Mouse (Mus musculus) left cerebral cortex, adult 8-10 months (tissue): ENCODE data around the gene Timm23. TPM values are rescaled to one million over a fixed set of nuclear protein-coding genes. Genes with fewer than 3 reads are reported as not detected.
"Not testable (repeated sequence)": the region's sequence is repeated elsewhere in the genome, so short reads cannot be mapped to it uniquely, and the experiment has no call there.

Source experiments
- DNase-seq, 2 experiments: peaks; one replicate each; pipeline ENCODE4 v3.0.0; 2022; ENCODE audit warnings: low spot score in 2 of 2
- total RNA-seq, 4 experiments: library from RNA; stranded (reverse); gene quantifications; 2 replicates each; pipeline ENCODE4 v1.2.4; 2022

Timm23 gene
- total RNA-seq = 10 to 100 TPM; 56.9 to 83.5 (median 63.1) TPM

DNA sequence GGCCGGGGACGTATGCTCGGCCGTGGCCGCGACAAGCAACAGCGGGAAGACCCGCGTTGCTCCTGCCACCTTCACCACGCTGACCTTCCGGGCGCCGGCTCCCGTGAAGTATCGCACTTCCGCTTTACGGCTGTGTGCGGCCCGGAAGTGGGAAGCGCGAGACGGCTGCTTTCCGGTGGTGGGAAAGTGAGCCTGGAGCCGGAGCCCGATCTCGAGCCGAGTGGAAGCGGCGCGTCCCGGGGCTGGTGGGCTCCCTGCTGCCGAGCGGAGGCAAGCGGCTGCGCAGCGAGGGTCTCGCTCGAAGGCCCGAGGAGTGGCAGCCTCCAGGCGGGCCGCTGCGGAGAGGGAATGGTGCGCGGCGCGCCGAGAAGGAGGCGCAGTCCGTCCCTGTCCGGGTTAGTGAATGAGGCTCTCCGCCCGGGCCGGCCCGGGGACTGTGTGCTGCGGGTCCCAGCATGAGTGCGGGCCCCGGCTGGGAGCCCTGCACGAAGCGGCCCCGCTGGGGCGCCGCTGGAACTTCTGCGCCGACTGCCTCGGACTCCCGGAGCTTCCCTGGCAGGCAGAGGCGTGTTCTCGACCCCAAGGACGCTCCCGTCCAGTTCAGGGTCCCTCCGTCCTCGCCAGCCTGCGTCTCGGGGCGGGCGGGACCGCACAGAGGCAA lies at the start of gene Timm23, which contains the start of gene Parg:
TSS of gene Timm23 (minus strand) at position 108 of the 661 bp plus-strand sequence.
TSS of gene Parg (plus strand) at position 159 of the 661 bp plus-strand sequence.
- DNase-seq = peak; percentile 78 to 79

DNA sequence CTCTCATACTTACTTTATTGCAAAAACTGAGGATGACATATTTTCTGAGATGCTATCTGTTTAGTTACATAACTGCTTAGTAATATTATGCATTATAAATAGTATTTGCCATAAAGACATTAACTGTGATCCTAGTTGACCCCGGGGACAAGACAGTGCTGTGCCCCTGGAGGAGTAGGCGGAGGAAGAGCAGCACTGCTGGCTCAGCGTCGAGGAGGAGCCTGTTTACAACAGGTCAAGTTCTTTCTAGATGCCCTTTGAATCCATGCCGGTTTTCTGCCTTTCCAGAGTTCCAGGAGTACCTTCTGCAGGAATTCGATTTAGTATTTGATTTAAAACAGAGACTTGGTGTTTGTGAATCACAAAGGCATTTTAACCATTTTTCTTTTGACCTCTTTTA lies 47.9 kb upstream of the Timm23 start:
- DNase-seq = no peak

- no peak for DNase-seq
Observed at GRCm38 (mm10) chr14:32246019-32246418, 44.3 kb upstream of the Timm23 start.

DNA sequence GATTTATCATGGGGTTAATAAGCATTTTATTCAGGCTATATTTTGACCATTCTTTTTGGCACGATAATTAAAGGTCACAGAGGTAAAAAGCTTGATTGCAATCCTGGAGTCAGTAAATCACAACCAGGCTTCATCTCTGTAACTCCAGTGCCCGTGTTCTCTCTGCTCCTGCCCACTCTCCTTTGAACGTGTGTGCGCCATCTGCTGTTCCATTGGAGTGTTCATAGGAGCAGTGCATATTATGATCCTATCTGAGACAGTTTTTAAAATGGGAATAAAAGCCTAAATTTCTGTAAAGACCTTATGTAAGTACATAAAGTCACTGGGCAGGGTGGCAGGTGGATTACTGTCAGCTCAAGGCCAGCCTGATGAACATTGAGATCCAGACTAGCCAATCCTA lies 40.7 kb upstream of the Timm23 start:
- no peak for DNase-seq

GRCm38 (mm10) chr14:32228996-32229395 lies 27.3 kb upstream of the Timm23 start:
- peak in 1 of 2 experiments; percentile 15 for DNase-seq

DNA sequence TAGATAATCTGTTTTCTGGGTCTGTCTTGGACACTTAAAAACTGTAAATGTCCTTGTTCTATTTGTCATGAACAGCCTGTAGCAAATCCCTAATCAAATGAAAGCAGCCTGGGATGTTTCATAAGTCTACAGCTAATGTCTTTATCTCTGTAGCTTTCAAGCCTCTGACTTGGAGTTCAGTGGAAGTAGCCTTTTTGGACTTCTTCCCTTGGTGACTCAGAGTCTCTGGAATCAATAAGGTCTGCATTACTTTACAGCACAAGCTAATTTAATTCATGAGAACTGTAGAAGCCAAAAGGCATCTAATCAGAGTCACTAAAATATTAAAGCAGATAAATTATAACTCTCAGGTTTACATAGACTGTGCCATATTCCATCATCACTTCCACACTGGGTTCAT lies 24.9 kb upstream of the Timm23 start:
- no peak for DNase-seq

DNA sequence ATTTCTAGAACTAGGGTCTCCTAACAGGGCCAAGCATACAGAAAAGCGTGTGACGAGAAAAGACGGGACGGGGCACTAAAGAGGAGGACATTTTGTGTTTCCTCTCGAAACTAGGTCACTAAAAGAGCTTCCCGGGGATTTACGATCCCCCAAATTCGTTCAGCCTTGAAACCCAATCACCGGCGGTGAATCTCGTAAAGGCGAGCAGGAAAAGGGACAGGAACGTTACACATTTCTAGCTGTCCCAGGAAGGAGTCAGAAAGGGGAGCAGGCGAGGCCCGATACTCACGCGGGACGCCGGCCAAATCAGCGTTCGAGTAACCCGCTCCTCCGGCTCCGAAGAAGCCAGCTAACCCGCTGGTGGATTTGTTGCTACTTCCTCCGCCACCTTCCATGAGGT lies 344 bp downstream of the Timm23 start:
- DNase-seq = no peak

GRCm38 (mm10) chr14:32193557-32193956 lies 8.1 kb downstream of the Timm23 start:
- DNase-seq = not testable (repeated sequence)

GRCm38 (mm10) chr14:32192437-32192836 lies 9.3 kb downstream of the Timm23 start:
- peak in 1 of 2 experiments; percentile 11 for DNase-seq

GRCm38 (mm10) chr14:32191926-32192325 lies 9.8 kb downstream of the Timm23 start:
- DNase-seq = no peak

- DNase-seq = no peak
Observed at GRCm38 (mm10) chr14:32190627-32191391, 10.9 kb downstream of the Timm23 start.

DNA sequence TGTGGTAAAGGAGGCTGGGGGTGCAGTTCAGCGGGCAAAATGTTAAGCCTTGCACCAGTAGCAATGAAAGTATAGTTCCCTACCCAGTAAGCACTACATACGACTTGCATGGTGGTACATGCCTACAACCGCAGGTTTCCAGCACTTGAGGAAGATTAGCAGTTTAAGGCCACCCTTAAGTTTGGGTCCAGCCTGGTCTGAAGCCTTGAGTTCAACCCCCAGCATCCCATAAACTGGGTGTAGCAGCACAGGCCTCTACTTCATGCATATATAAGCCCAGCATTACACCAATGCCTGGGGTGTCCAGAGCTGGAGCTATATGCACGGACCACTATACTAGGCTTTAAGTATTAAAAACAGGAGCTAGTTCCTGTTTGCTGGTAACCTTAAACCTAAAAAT lies 17.9 kb downstream of the Timm23 start:
- no peak for DNase-seq

GRCm38 (mm10) chr14:32180861-32181260 lies 20.8 kb downstream of the Timm23 start:
- DNase-seq = no peak

GRCm38 (mm10) chr14:32179393-32180195 lies 22.1 kb downstream of the Timm23 start:
- DNase-seq = no peak

GRCm38 (mm10) chr14:32176590-32176989 lies 25.1 kb downstream of the Timm23 start:
- DNase-seq = not testable (repeated sequence)

- DNase-seq = no peak
Observed at GRCm38 (mm10) chr14:32175310-32175709, 26.4 kb downstream of the Timm23 start.

DNA sequence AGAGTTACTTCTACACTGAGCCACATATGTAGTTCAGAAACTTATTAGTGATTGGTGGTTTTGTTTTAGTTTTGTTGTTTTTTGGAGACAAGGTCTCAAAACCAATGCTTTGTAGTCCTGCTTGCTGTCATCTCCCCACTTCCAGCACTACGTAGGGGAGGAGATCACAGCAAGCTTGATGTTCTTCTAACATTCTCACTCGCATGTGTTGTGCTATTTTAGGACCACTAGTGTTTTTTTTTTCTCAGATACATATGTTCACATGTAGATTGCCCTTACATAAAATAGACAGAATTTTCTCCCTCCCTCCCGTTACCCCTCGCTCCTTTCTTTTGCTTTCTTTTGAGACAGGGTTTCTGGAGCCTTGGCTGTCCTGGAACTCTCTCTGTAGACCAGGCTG lies 31.6 kb downstream of the Timm23 start:
- no peak for DNase-seq

GRCm38 (mm10) chr14:32168653-32169231 lies 33.0 kb downstream of the Timm23 start:
- no peak for DNase-seq

GRCm38 (mm10) chr14:32167326-32167725 lies 34.4 kb downstream of the Timm23 start:
- no peak for DNase-seq

DNA sequence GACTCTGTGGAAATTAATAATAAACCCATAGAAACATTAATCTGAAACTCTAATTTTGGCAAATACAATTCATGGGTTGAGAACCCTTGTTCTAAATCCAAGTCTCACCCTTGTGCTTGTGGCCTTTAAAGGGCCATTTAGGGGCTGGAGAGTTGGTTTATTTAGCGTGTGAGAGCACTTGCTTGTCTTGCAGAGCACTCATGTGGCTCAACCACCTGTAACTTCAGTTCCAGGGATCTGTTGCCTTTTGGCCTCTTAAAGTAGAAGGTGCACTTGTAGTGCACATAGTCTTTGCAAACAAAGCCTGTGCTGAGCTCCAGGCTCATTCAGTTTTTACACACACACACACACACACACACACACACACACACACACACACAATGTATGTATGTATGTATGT lies 34.9 kb downstream of the Timm23 start:
- no peak for DNase-seq

GRCm38 (mm10) chr14:32166062-32166441 lies 35.6 kb downstream of the Timm23 start:
- DNase-seq = no peak
